Mouse (Mus musculus) adrenal gland, postnatal 36 days (tissue): ENCODE measurements around the gene Prcp. TPM values are rescaled to one million over a fixed set of nuclear protein-coding genes. Genes with fewer than 3 reads are reported as not detected.

Experiments used
- DNase-seq, 2 experiments: peaks; one replicate each; pipeline ENCODE4 v3.0.0; 2021; ENCODE audit warnings: mixed read lengths in 1 of 2
- long read RNA-seq, 2 experiments: library from polyadenylated mRNA; stranded (forward); transcript quantifications; one replicate each; pipeline ENCODE4 v2.0.0; 2021; ENCODE audit warnings: borderline sequencing depth in 2 of 2
- total RNA-seq, 2 experiments: library from RNA; stranded (reverse); gene quantifications; 2 replicates each; pipeline ENCODE4 v1.2.3; 2021

Prcp gene
- total RNA-seq = 10 to 100 TPM; 12.9 to 13.8 TPM
- long read RNA-seq, experiment 1, transcript Prcp-201 (9 exons, 2,967 nt) = major isoform, 6 of 11 reads
- long read RNA-seq, experiment 1, partial matches to known transcripts = 2 of 11 reads
- long read RNA-seq, experiment 1, other reads (novel, unspliced or antisense) = 3 of 11 reads
- long read RNA-seq, experiment 2, partial matches to known transcripts = 0 of 4 reads
- long read RNA-seq, experiment 2, other reads (novel, unspliced or antisense) = 0 of 4 reads

- DNase-seq = peak; percentile 93 to 95
Measured at GRCm38 (mm10) chr7:92874116-92874675, at the start of gene Prcp, which contains the start of gene Ddias. Gene Prcp, plus strand, starts transcription at chr7:92874470. Gene Ddias, minus strand, starts transcription at chr7:92874247.

- DNase-seq = no peak
Measured at GRCm38 (mm10) chr7:92826248-92826647, 48.0 kb upstream of the Prcp start.

GRCm38 (mm10) chr7:92827981-92828380 is 46.3 kb upstream of the Prcp start:
- DNase-seq = no peak

GRCm38 (mm10) chr7:92832395-92832794 is 41.9 kb upstream of the Prcp start:
- no peak for DNase-seq

DNA sequence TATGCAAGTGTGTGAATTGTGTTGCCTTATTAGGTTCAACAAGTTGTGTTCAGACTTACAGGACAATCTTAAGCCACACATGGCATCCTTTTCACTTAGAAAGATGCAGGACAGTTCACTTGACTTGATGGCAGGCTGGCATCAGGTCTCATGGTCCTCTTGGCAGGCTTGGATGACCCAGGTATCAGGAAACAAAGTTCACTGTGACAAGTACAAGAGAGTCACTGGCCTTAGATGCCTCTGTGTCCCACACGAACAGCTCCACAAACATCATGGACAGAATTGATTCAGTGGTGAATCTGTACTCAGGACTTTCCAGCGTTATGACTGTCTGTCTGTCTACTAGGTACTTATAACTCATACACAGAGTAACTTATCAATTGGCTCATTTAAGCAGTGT is 39.9 kb upstream of the Prcp start:
- no peak for DNase-seq

DNA sequence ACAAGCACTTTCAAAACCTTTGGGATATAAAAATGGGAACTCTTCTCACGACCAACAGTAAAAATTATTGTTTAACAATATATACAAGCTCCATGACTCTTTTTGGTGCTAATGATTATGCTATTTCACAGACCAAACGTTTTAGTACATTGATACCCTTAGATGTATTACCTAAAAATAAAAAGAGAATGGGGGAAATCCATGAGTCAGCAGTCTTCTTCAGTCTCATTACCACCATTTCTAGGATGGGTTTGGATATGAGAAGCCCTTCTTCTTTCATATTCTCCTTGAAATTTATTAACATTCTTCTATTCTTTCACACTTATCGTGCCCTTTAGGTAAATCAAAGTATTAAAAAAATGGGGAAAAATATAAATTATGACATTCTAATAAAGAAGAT is 37.8 kb upstream of the Prcp start:
- DNase-seq = no peak

GRCm38 (mm10) chr7:92837226-92837625 is 37.0 kb upstream of the Prcp start:
- DNase-seq = no peak

DNA sequence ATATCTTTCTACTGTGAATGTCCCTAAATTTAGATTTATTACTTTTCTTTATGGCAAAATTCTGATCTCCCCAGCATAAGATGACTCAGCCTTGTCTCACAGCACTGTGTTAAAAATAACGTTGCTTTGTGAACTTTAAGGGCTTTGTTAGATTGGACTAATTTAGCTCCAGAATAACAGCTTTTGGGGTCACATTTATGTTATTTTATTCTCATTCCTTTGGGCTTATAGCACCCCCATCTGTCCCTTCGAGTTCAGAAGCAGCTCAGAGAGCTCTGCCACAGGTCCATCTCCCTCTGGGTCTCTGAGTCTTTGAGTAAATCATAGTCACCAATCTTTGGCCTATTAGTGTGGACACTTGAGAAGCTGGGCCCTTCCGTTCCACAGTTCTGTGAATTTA is 36.4 kb upstream of the Prcp start:
- DNase-seq = no peak

GRCm38 (mm10) chr7:92842254-92842653 is 32.0 kb upstream of the Prcp start:
- DNase-seq = no peak

GRCm38 (mm10) chr7:92848246-92848645 is 26.0 kb upstream of the Prcp start:
- DNase-seq = peak; percentile 21 to 35

- DNase-seq = no peak
Measured at GRCm38 (mm10) chr7:92866526-92866925, 7.7 kb upstream of the Prcp start.

- DNase-seq = no peak
Measured at GRCm38 (mm10) chr7:92870161-92870560, 4.1 kb upstream of the Prcp start.

DNA sequence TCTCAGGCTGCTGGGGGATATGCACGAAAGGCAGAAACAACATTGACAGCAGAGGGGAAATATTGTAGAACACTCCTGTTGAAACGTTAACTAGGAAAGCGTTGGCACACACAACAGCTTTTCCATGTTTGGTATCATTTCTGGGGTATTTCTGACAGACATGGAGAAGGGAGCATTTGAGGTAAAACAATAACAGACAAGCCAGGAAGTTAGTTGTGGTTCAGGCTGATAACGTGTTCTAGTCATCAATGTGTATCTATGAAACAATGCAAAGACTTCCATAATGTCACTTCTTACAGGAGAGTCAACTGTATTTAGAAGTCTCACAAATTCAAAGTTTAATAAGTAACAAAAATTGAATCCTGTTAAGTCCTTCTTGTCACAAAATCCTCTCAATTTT is 2.7 kb upstream of the Prcp start:
- no peak for DNase-seq

- DNase-seq = peak; percentile 90 to 92
Measured at GRCm38 (mm10) chr7:92874761-92875408, 615 bp downstream of the Prcp start.

GRCm38 (mm10) chr7:92876066-92876465 is 1.8 kb downstream of the Prcp start:
- DNase-seq = peak in 1 of 2 experiments; percentile 23

DNA sequence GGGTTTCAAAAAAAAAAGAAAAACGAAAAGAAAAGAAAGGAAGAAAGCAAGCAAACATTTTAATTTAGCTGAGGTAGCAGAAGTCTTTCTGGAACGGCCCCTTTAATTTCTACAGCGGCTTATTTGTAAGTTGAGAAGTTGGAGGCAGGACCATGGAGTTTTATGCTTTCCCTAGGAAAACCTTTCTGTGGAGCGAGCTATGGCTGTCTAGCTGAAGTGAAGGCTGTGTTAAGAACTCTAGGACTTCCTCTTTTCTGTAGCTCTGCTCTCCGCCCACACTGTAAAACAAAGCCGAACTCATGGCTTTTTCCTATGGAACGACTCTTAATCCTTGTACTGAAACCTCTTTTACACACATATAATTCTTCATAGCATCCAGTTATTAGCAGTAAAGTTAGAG is 2.3 kb downstream of the Prcp start:
- DNase-seq = no peak

GRCm38 (mm10) chr7:92878575-92879285 is 4.5 kb downstream of the Prcp start:
- DNase-seq = no peak

GRCm38 (mm10) chr7:92883850-92884716 is 9.8 kb downstream of the Prcp start:
- DNase-seq = no peak

GRCm38 (mm10) chr7:92884998-92885660 is 10.9 kb downstream of the Prcp start:
- DNase-seq = no peak

GRCm38 (mm10) chr7:92886801-92887200 is 12.5 kb downstream of the Prcp start:
- no peak for DNase-seq

DNA sequence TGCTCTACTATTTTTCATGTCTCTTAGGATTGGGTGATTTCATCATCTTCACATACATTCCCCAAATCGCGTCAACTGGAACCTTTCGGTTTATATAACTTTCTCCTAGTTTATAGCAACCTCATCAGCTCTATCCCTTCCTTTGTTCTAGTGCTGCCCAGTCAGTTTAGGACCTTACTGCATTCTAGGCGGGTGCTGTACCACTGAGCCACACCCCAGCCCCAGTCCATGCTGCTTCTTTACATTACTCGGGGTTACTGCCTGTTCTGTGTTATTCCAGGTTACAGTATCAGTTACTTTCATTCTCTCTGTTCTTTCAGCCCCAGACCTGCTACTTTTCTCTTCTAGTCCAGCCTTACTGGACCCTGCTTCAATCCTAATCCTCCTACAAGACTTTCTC is 13.0 kb downstream of the Prcp start:
- no peak for DNase-seq
